Mouse (Mus musculus) limb, embryonic 13.5 days (tissue): ENCODE results near the gene Zfp94. TPM values are rescaled to one million over a fixed set of nuclear protein-coding genes. Genes with fewer than 3 reads are reported as not detected.

Source experiments
- ATAC-seq: fragments of 200-750 bp; cut with Nextera tagmentation; 2 replicates; pipeline ENCODE4 v1.8.0; 2017; ENCODE audit warnings: low read depth, moderate number of reproducible peaks, moderate TSS enrichment; ENCODE audit not compliant: low FRiP score
- H3K27ac ChIP-seq: fragments of 300-500 bp; sonication (generic); 2 replicates; pipeline ENCODE4 v1.5.1; 2015; ENCODE audit warnings: inconsistent platforms, mild to moderate bottlenecking, moderate library complexity
- H3K27me3 ChIP-seq: fragments of 300-500 bp; sonication (generic); 2 replicates; pipeline ENCODE4 v1.6.1; 2015; ENCODE audit warnings: mild to moderate bottlenecking, inconsistent platforms
- H3K36me3 ChIP-seq: fragments of 300-500 bp; sonication (generic); 2 replicates; pipeline ENCODE4 v1.6.1; 2015; ENCODE audit warnings: inconsistent platforms, mild to moderate bottlenecking, moderate library complexity
- H3K4me1 ChIP-seq: fragments of 300-500 bp; sonication (generic); 2 replicates; pipeline ENCODE4 v1.6.1; 2015; ENCODE audit warnings: inconsistent platforms
- H3K4me2 ChIP-seq: fragments of 300-500 bp; sonication (generic); replicated peaks from 2 replicates; pipeline ENCODE4 v1.6.1; 2015; ENCODE audit warnings: inconsistent platforms, mild to moderate bottlenecking, moderate library complexity
- H3K4me3 ChIP-seq: fragments of 300-500 bp; sonication (generic); 2 replicates; pipeline ENCODE4 v1.5.1; 2015; ENCODE audit warnings: moderate library complexity, mild to moderate bottlenecking, inconsistent platforms
- H3K9ac ChIP-seq: fragments of 300-500 bp; sonication (generic); 2 replicates; pipeline ENCODE4 v1.6.1; 2015; ENCODE audit warnings: mild to moderate bottlenecking, inconsistent platforms
- H3K9me3 ChIP-seq: fragments of 300-500 bp; sonication (generic); 2 replicates; pipeline ENCODE4 v1.6.1; 2016; ENCODE audit warnings: inconsistent platforms
- WGBS: fragments of 180-500 bp; shearing (Covaris S2); methylation state at CpG from one replicate; pipeline ENCODE4 v1.1.7; 2015; 5-methylcytosine and 5-hydroxymethylcytosine counted together
- polyA plus RNA-seq: library from polyadenylated mRNA; unstranded; fragments of >200 nt; fragmentation: Nextera tagmentation; extraction: Ambion mirVana; gene quantifications from 2 replicates; pipeline ENCODE4 v1.2.1, GENCODE M21; 2015

Zfp94 gene
- polyA plus RNA-seq: 15.0 and 16.0 TPM in 2 replicates

DNA sequence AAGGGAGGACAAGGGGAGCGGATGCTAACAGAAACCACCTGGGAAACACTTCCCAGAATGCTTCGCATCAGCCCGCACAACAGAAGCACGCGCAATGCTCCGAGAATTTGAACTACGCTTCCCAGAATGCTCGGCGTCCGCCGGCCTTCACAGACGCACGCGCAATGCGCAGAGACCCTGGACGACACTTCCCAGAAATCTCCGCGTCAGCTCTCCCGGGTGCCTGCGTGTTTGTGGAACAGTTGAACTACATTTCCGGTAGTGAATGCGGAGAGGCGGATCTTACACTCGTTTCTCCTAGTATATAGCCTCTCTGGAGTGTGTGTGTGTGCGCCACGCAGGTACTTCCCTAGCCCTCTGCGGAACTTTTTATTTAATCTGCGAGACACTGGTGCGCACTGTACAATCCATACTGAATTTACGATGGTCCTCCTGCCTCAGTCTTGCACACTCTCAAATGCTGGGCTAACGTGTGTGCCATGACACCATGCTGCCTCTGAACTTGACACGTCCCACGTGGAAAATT, at the start of gene Zfp94:
Gene Zfp94, minus strand, starts transcription at position 100 of the 526 bp plus-strand sequence.
- WGBS: under 1% methylated on average over 33 of the region's 33 CpGs
- ATAC-seq: peak; percentile 97
- Histone ChIP-seq H3K27ac (peak within 1 kb of the TSS; percentile 83; the same call in 1 of the 2 replicates), H3K4me3 (peak within 1 kb of the TSS; percentile 67), H3K36me3 (peaks cover 17% of the 10 kb centered on the region), H3K9me3 (no peaks in the 10 kb centered on the region), H3K4me1 (peaks cover 8% of the 10 kb centered on the region; the same call in 1 of the 2 replicates), H3K9ac (peak within 1 kb of the TSS; percentile 85), H3K4me2 (peak within 1 kb of the TSS; percentile 88), H3K27me3 (no peaks in the 10 kb centered on the region; the same call in 1 of the 2 replicates)

DNA sequence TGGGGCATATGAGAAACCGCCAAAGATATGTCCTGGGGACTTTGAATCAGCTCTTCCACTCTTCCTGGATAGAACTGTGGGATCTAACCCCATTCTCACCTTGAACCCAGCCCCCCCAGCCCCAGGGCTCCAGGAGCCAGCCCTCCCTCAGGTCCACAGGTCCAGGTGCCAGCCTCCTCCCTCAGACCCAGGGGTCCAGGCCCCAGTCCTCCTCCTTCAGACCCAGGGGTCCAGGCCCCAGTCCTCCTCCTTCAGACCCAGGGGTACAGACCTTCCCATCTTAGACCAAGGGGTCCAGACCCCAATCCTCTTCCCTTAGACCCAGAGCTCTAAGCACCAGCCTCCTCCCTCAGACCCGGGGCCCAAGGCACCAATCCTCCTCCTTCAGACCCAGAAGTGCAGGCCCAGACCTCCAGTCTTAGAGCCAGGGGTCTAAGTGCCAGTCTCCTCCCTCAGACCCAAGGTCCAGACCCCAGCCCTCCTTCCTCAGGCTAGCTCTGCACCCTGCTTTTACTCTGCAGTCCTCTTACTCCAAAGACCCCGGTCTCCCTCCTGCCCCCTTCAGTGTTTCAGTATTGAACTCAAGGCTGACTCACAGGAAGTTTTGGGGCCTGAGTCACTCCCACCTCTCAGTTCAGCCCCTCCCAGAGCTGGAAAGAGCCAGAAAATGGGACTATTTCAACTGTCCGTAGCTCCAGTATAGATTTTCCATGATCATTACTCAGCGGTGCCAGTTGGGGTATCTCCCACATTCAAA, 49.0 kb upstream of the Zfp94 start:
- peaks cover 12% of the 10 kb centered on the region for H3K4me1 ChIP-seq
- no peaks in the 10 kb centered on the region for H3K9me3 ChIP-seq
- no peaks in the 10 kb centered on the region for H3K36me3 ChIP-seq
- H3K27ac ChIP-seq: no peak overlapping the region
- no peak overlapping the region for H3K4me3 ChIP-seq
- H3K4me2 ChIP-seq: no peak overlapping the region
- no peak overlapping the region for H3K9ac ChIP-seq
- 0 out of 2 replicates have a peak, but pooled peaks cover 3% of the 10 kb centered on the region for H3K27me3 ChIP-seq
- peak; percentile 26; the same call in 1 of the 2 replicates for ATAC-seq
- 83% methylated on average over 5 of the region's 5 CpGs for whole genome bisulfite sequencing

- Histone ChIP-seq H3K9me3 (no peaks in the 10 kb centered on the region), H3K36me3 (no peaks in the 10 kb centered on the region), H3K4me1 (peaks cover 6% of the 10 kb centered on the region), H3K27ac (no peak overlapping the region), H3K27me3 (0 out of 2 replicates have a peak, but pooled peaks cover 3% of the 10 kb centered on the region), H3K4me2 (no peak overlapping the region), H3K4me3 (no peak overlapping the region), H3K9ac (no peak overlapping the region; the same call in 1 of the 2 replicates)
- ATAC-seq: peak; percentile 55; the same call in 1 of the 2 replicates
- 22% methylated on average over 10 of the region's 10 CpGs for WGBS
Measured at GRCm38 (mm10) chr7:24364827-24365226, 48.4 kb upstream of the Zfp94 start.

- Histone ChIP-seq H3K4me3 (no peak overlapping the region), H3K36me3 (no peaks in the 10 kb centered on the region), H3K27me3 (0 out of 2 replicates have a peak, but pooled peaks cover 3% of the 10 kb centered on the region), H3K9ac (no peak overlapping the region), H3K4me2 (no peak overlapping the region), H3K9me3 (no peaks in the 10 kb centered on the region), H3K4me1 (no peaks in the 10 kb centered on the region), H3K27ac (no peak overlapping the region)
- WGBS: 21% methylated on average over 7 of the region's 7 CpGs
- ATAC-seq: no peak
Measured at GRCm38 (mm10) chr7:24363228-24363627, 46.8 kb upstream of the Zfp94 start.

DNA sequence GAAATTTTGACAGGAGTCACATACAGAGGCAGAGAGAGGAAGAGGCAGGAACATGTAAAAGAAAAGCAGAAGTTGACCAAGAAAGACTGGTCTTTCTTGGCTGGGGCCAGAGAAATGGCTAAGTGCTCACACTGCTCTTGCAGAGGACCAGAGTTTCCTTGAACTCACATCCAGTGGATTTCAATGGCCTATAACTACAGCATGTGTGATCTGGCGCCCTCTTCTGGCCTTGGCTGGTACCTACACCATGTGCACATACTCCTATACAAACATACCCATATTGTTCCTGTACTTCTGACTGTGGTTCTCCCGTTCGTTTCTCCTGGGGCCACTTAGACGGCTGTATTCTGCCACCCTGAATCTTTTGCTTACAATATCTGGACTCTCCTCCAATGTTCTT, 44.5 kb upstream of the Zfp94 start:
- WGBS: 71% methylated on average over 4 of the region's 4 CpGs
- 0 out of 2 replicates have a peak, but pooled peaks cover 3% of the 10 kb centered on the region for H3K27me3 ChIP-seq
- no peaks in the 10 kb centered on the region for H3K36me3 ChIP-seq
- no peaks in the 10 kb centered on the region for H3K4me1 ChIP-seq
- H3K27ac ChIP-seq: no peak overlapping the region
- no peak overlapping the region for H3K4me2 ChIP-seq
- H3K4me3 ChIP-seq: no peak overlapping the region
- peaks cover 5% of the 10 kb centered on the region; the same call in 1 of the 2 replicates for H3K9me3 ChIP-seq
- no peak for ATAC-seq
- no peak overlapping the region for H3K9ac ChIP-seq

GRCm38 (mm10) chr7:24359269-24359668, 42.8 kb upstream of the Zfp94 start:
- 0 out of 2 replicates have a peak, but pooled peaks cover 3% of the 10 kb centered on the region for H3K27me3 ChIP-seq
- H3K9ac ChIP-seq: no peak overlapping the region
- no peak for ATAC-seq
- no peak overlapping the region for H3K4me2 ChIP-seq
- H3K9me3 ChIP-seq: peaks cover 5% of the 10 kb centered on the region; the same call in 1 of the 2 replicates
- H3K36me3 ChIP-seq: no peaks in the 10 kb centered on the region
- no peak overlapping the region for H3K27ac ChIP-seq
- 26% methylated on average over 9 of the region's 9 CpGs for WGBS
- no peaks in the 10 kb centered on the region for H3K4me1 ChIP-seq
- H3K4me3 ChIP-seq: no peak overlapping the region

DNA sequence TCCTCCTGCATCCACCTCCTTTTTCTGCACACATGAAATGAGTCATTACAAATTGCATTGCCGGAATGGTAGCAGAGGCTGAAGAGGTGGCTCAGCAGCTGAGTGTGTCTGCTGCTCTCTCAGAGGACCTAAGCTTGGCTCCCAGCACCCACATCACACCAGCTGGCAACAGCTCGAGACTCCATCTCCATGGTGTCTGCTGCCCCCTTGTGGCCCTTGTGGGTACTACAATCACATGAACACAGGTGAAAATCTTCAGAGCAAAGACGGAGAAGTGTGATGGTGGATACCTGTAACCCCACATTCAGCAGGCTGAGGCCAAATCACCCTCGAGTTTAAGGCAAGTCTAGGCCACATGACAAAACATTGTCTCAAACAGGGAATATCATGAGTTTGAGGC, 41.4 kb upstream of the Zfp94 start:
- Histone ChIP-seq H3K27ac (no peak overlapping the region), H3K4me3 (no peak overlapping the region), H3K4me2 (no peak overlapping the region), H3K9ac (no peak overlapping the region), H3K27me3 (peaks cover 10% of the 10 kb centered on the region), H3K9me3 (peaks cover 5% of the 10 kb centered on the region; the same call in 1 of the 2 replicates), H3K4me1 (no peaks in the 10 kb centered on the region), H3K36me3 (no peaks in the 10 kb centered on the region)
- ATAC-seq: no peak
- 46% methylated on average over 4 of the region's 4 CpGs for WGBS

DNA sequence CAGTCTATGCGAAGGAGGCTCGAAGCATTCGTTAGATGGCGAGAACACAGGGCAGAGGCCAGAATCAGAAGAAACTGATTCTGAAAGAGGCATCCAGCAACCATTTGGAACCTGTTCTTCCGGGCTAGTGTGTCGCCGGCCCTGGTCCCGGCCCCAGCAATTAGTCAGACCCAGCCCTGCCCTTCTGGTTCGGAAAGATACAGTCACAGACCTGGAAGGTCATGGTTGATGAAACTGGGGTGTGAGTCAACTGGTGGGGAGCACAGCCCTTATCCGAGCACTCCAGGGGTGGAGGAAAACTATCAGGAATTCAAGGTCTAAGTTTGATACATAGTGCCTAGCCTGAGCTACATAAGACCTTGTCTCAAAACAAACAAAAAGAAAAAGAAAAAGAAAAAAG, 39.6 kb upstream of the Zfp94 start:
- Histone ChIP-seq H3K4me2 (no peak overlapping the region), H3K9me3 (peaks cover 5% of the 10 kb centered on the region; the same call in 1 of the 2 replicates), H3K27ac (no peak overlapping the region), H3K9ac (no peak overlapping the region), H3K4me1 (no peaks in the 10 kb centered on the region), H3K36me3 (no peaks in the 10 kb centered on the region), H3K4me3 (no peak overlapping the region), H3K27me3 (peaks cover 22% of the 10 kb centered on the region)
- no peak for ATAC-seq
- WGBS: 73% methylated on average over 10 of the region's 10 CpGs

DNA sequence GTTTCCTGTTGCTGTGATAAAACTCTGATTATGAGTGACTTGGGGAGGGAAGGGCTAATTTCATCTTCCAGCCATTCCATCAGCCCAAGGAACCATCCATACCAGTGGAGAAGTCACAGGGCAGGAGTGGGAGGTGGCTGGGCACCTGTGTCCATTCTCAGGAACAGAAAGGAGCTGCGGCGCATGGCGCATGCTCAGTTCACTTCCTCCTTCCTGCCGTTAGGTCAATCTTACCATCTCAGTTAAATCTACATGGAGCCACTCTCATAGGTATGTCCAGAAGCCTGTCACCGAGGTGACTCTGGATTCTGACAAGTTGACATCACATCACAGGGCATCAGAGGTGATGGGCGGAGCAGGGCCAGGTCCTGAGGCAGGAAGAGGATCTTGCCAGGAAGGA, 39.2 kb upstream of the Zfp94 start:
- H3K36me3 ChIP-seq: no peaks in the 10 kb centered on the region
- ATAC-seq: no peak
- peaks cover 5% of the 10 kb centered on the region; the same call in 1 of the 2 replicates for H3K9me3 ChIP-seq
- 77% methylated on average over 6 of the region's 6 CpGs for WGBS
- H3K4me3 ChIP-seq: no peak overlapping the region
- H3K4me2 ChIP-seq: no peak overlapping the region
- H3K4me1 ChIP-seq: no peaks in the 10 kb centered on the region
- no peak overlapping the region for H3K9ac ChIP-seq
- peaks cover 23% of the 10 kb centered on the region for H3K27me3 ChIP-seq
- H3K27ac ChIP-seq: no peak overlapping the region

DNA sequence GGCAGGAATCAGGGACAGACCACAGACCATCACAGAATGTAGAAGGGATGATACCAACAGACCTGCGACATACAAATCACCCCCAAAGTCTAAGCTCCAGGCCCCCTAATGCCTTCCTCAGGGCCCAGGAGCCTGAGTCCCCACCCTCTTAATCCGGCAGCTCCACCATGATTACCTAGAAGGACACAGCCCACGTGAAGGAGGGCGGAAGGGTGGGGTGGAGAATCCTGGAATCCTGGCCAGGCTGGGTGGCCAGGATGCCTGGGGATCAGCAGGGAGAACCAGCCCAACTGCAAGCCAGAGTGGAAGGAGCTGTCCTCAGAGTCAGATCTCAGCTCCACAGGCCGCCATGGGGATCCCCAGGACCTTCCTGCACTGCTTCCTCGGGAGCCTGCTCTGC, 32.4 kb upstream of the Zfp94 start, which contains the start of gene Lypd5:
Gene Lypd5, plus strand, starts transcription at position 301 of the 400 bp plus-strand sequence.
- H3K27me3 ChIP-seq: peaks cover 28% of the 10 kb centered on the region
- H3K4me2 ChIP-seq: no peak within 1 kb of the TSS
- 41% methylated on average over 6 of the region's 6 CpGs for WGBS
- ATAC-seq: no peak
- no peak within 1 kb of the TSS for H3K9ac ChIP-seq
- H3K36me3 ChIP-seq: no peaks in the 10 kb centered on the region
- H3K27ac ChIP-seq: no peak within 1 kb of the TSS
- H3K9me3 ChIP-seq: no peaks in the 10 kb centered on the region
- no peaks in the 10 kb centered on the region for H3K4me1 ChIP-seq
- no peak within 1 kb of the TSS for H3K4me3 ChIP-seq

GRCm38 (mm10) chr7:24346444-24346843, 30.0 kb upstream of the Zfp94 start:
- peaks cover 10% of the 10 kb centered on the region; the same call in 1 of the 2 replicates for H3K27me3 ChIP-seq
- no peaks in the 10 kb centered on the region for H3K9me3 ChIP-seq
- H3K4me1 ChIP-seq: no peaks in the 10 kb centered on the region
- H3K36me3 ChIP-seq: no peaks in the 10 kb centered on the region
- no peak overlapping the region for H3K27ac ChIP-seq
- H3K4me2 ChIP-seq: no peak overlapping the region
- H3K9ac ChIP-seq: no peak overlapping the region
- WGBS: 66% methylated on average over 5 of the region's 5 CpGs
- no peak for ATAC-seq
- no peak overlapping the region for H3K4me3 ChIP-seq

DNA sequence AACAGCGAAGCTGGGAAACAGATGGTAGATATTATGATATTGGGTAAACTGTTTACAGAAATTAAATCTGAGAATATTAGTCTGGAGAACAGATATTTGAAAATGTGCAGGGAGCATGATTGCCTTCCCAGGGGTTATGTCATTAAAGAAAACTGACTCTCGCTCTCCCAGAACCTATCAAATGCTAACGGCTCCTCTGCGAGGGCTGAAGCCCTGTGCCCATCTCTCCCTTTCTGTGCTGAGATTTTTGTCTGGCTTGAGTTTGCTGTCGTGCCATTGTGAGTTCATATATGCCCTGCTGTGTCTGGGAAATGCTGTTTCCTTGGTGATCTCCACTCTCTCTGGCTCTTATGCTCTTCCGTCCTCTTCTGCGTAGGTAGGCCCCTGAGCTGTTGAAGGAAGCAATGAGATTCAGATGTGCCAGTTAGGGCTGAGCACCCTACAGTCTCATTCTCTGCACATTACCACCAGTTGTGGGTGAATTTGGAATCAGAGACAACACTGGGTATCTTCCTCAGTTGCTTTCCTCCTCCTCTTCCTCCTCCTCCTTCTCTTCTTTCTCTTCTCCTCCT, 27.3 kb upstream of the Zfp94 start:
- ATAC-seq: no peak

More for the DNA sequence above, 27.3 kb upstream of the Zfp94 start:
- Histone ChIP-seq H3K27me3 (0 out of 2 replicates have a peak, but pooled peaks cover 5% of the 10 kb centered on the region), H3K4me3 (no peak overlapping the region), H3K9ac (no peak overlapping the region), H3K27ac (no peak overlapping the region), H3K36me3 (no peaks in the 10 kb centered on the region), H3K4me2 (no peak overlapping the region), H3K4me1 (no peaks in the 10 kb centered on the region), H3K9me3 (no peaks in the 10 kb centered on the region)
- WGBS: 66% methylated on average over 7 of the region's 7 CpGs
